Mouse (Mus musculus) forebrain, postnatal 0 days (tissue): ENCODE data around the gene Cdrt4. TPM values are rescaled to one million over a fixed set of nuclear protein-coding genes. Genes with fewer than 3 reads are reported as not detected.

ENCODE experiments used
- ATAC-seq: fragments of 200-750 bp; cut with Nextera tagmentation; 2 replicates; pipeline ENCODE4 v1.8.0; 2017; ENCODE audit warnings: mild to moderate bottlenecking, moderate library complexity
- DNase-seq: peaks from one replicate; pipeline ENCODE4 v3.0.0-alpha.2; 2015
- H3K27ac ChIP-seq: fragments of 300-500 bp; sonication (generic); 2 replicates; pipeline ENCODE4 v1.5.1; 2014; ENCODE audit warnings: low read depth, mild to moderate bottlenecking, antibody characterized with exemption, low read length, moderate library complexity, mixed read lengths
- H3K27me3 ChIP-seq: fragments of 300-500 bp; sonication (generic); 2 replicates; pipeline ENCODE4 v1.6.1; 2014; ENCODE audit warnings: mild to moderate bottlenecking, low read length, mixed read lengths; ENCODE audit not compliant: insufficient read depth
- H3K36me3 ChIP-seq: fragments of 300-500 bp; sonication (generic); 2 replicates; pipeline ENCODE4 v1.6.1; 2014; ENCODE audit warnings: mild to moderate bottlenecking, moderate library complexity; ENCODE audit not compliant: insufficient read depth
- H3K4me1 ChIP-seq: fragments of 300-500 bp; sonication (generic); 2 replicates; pipeline ENCODE4 v1.6.1; 2014; ENCODE audit warnings: antibody characterized with exemption; ENCODE audit not compliant: insufficient read depth
- H3K4me2 ChIP-seq: fragments of 300-500 bp; sonication (generic); 2 replicates; pipeline ENCODE4 v1.6.1; 2014; ENCODE audit warnings: low read depth, mild to moderate bottlenecking, moderate library complexity
- H3K4me3 ChIP-seq: fragments of 300-500 bp; sonication (generic); 2 replicates; pipeline ENCODE4 v1.5.1; 2014; ENCODE audit warnings: low read depth, low read length, mixed read lengths
- H3K9ac ChIP-seq: fragments of 300-500 bp; sonication (generic); 2 replicates; pipeline ENCODE4 v1.6.1; 2014; ENCODE audit warnings: mild to moderate bottlenecking
- H3K9me3 ChIP-seq: fragments of 300-500 bp; sonication (generic); 2 replicates; pipeline ENCODE4 v1.6.1; 2016; ENCODE audit warnings: low read length
- CTCF ChIP-seq: sonication (generic); IDR thresholded peaks from 2 replicates; pipeline ENCODE4 v1.5.1; 2016; ENCODE audit warnings: antibody characterized with exemption, control low read depth, low read depth
- WGBS: fragments of 180-500 bp; shearing (Covaris S2); extraction: QIAGEN DNeasy Blood & Tissue Kit; methylation state at CpG from one replicate; pipeline ENCODE4 v1.1.7; 2014; 5-methylcytosine and 5-hydroxymethylcytosine counted together
- polyA plus RNA-seq: library from polyadenylated mRNA; unstranded; fragments of >200 nt; fragmentation: Nextera tagmentation; extraction: Ambion mirVana; gene quantifications from 2 replicates; pipeline ENCODE4 v1.2.1, GENCODE M21; 2015
- total RNA-seq: library from RNA; depleted of rRNA; stranded (reverse); fragments of >200 nt; gene quantifications from 2 replicates; pipeline ENCODE4 v1.2.3, GENCODE M21; 2014

Gene Cdrt4
- total and polyA plus RNA-seq, 2 experiments from 2014 or later, result not detected

- no peak for ATAC-seq
- no peak for DNase-seq
- 67% methylated on average over 5 of the region's 5 CpGs for WGBS
- Histone ChIP-seq H3K9me3 (no peaks in the 10 kb centered on the region), H3K27ac (peak overlapping the region; percentile 35; the same call in 1 of the 2 replicates), H3K27me3 (no peaks in the 10 kb centered on the region), H3K4me1 (0 out of 2 replicates have a peak, but pooled peaks cover 3% of the 10 kb centered on the region), H3K36me3 (no peaks in the 10 kb centered on the region), H3K9ac (no peak overlapping the region), H3K4me3 (no peak overlapping the region), H3K4me2 (no peak overlapping the region)
- no peak for TF ChIP-seq CTCF
These were observed 46.2 kb downstream of the Cdrt4 start for GRCm38 (mm10) chr11:62997039-62997717.

DNA sequence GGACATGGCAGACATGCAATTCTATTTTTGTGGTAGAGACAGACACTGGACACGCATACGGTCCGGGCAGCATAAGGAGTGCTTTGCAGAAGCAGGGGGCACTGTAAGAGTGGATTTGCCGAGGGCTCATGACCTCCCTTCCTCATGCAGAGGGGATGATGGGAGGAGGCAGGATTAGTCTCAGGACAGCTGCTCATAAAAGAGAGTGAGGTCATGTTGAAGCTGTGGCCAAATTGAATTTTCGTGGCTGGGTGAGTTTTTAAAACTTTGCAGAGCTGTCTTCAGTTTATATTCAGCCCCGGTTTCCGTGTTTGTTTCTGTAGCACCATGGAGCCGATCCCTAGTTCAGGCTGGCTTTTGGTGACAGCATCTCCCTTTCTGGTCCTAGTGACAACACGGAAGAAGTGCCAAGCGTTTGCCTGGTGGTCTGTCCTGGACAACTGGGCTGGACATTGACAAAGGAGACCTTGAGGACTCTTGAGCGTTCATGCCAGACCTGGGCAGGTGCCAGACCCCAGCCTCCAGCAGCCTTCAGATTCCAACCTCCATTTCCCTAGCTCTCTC lies 46.8 kb downstream of the Cdrt4 start:
- TF ChIP-seq CTCF, result no peak
- ATAC-seq (peak; percentile 64), DNase-seq (peak; percentile 51)
- WGBS, result 19% methylated on average over 11 of the region's 11 CpGs
- Histone ChIP-seq H3K27ac (peak overlapping the region; percentile 35; the same call in 1 of the 2 replicates), H3K27me3 (no peaks in the 10 kb centered on the region), H3K4me3 (no peak overlapping the region), H3K4me2 (no peak overlapping the region), H3K9me3 (no peaks in the 10 kb centered on the region), H3K9ac (no peak overlapping the region), H3K4me1 (0 out of 2 replicates have a peak, but pooled peaks cover 3% of the 10 kb centered on the region), H3K36me3 (no peaks in the 10 kb centered on the region)

- 91% methylated on average over 8 of the region's 8 CpGs for WGBS
- Histone ChIP-seq H3K4me3 (no peak overlapping the region), H3K9me3 (no peaks in the 10 kb centered on the region), H3K27me3 (no peaks in the 10 kb centered on the region), H3K4me1 (0 out of 2 replicates have a peak, but pooled peaks cover 3% of the 10 kb centered on the region), H3K27ac (no peak overlapping the region), H3K36me3 (no peaks in the 10 kb centered on the region), H3K9ac (no peak overlapping the region), H3K4me2 (no peak overlapping the region)
- ATAC-seq (no peak), DNase-seq (no peak)
- no peak for TF ChIP-seq CTCF
These were observed 49.1 kb downstream of the Cdrt4 start for GRCm38 (mm10) chr11:63000126-63000525.

DNA sequence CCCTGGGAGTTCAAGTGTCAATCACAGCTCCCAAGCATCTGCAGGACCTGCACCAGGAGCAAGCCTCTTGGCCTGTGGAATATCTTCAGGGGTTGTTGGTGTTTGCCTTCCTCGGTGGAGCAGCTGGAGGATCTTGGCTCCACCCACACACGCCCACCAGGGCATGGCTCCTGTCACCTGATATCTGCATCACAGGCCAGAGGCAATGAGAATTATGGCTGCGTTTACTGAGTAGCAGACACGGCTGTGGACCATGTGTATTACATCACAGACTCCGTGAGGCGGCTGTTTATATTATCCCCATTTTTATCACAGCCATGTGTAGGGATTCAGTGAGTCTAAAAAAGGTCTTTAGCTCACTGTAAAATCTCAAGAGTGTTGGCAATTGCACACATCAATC lies 53.6 kb downstream of the Cdrt4 start:
- H3K9me3 ChIP-seq, result no peaks in the 10 kb centered on the region
- no peak overlapping the region for H3K27ac ChIP-seq
- no peak for TF ChIP-seq CTCF
- no peak for ATAC-seq
- no peaks in the 10 kb centered on the region for H3K36me3 ChIP-seq
- no peak overlapping the region for H3K4me3 ChIP-seq
- DNase-seq, result no peak
- WGBS, result 80% methylated on average over 6 of the region's 6 CpGs
- no peaks in the 10 kb centered on the region for H3K4me1 ChIP-seq
- no peak overlapping the region for H3K4me2 ChIP-seq
- H3K27me3 ChIP-seq, result no peaks in the 10 kb centered on the region
- H3K9ac ChIP-seq, result no peak overlapping the region

DNA sequence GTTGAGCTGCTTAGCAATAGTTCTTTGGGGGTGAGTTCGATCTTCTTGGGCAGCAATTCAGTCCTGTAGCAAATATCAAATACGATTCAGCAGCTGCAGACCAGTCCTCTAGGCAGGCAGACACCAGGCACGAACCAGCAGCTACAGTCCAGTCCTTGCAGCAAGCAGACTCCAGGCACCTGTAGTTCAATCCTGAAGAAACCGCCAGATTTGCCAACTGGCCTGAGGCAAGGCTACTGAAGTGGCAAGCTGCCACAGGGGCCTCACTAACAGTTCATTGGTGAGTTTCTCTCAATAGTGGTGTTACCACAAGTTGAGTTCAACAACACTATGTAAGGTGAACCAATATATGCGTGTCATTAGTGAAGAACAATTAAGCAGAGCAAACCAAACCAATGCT lies 56.4 kb downstream of the Cdrt4 start:
- DNase-seq (no peak), ATAC-seq (no peak)
- Histone ChIP-seq H3K27me3 (no peaks in the 10 kb centered on the region), H3K9ac (no peak overlapping the region), H3K27ac (no peak overlapping the region), H3K9me3 (no peaks in the 10 kb centered on the region), H3K36me3 (no peaks in the 10 kb centered on the region), H3K4me3 (no peak overlapping the region), H3K4me1 (no peaks in the 10 kb centered on the region), H3K4me2 (no peak overlapping the region)
- TF ChIP-seq CTCF, result no peak
- 83% methylated on average over 5 of the region's 5 CpGs for WGBS

DNA sequence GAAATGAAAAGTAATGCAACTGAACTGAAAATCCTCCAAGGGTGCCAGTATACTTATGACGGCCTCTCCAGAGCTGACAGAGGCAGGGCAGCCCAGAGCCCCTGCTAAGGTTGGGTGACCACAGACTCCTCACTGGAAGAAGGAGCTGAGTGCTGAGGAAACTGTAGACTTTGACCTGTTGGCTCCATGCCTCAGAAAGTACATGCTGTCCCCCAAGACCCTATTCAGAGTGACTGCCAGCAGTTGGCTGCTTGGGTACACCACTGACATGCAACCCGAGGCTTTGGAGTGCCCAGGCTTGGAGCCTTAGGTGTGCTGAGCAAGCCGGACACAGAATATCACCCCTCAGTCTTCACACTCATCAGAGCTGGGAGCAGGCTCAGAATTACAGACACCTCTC lies 57.0 kb downstream of the Cdrt4 start:
- ATAC-seq (no peak), DNase-seq (no peak)
- Histone ChIP-seq H3K4me2 (no peak overlapping the region), H3K27me3 (no peaks in the 10 kb centered on the region), H3K9ac (no peak overlapping the region), H3K36me3 (no peaks in the 10 kb centered on the region), H3K4me3 (no peak overlapping the region), H3K9me3 (no peaks in the 10 kb centered on the region), H3K4me1 (no peaks in the 10 kb centered on the region), H3K27ac (no peak overlapping the region)
- no peak for TF ChIP-seq CTCF
- 84% methylated on average over 3 of the region's 3 CpGs for WGBS

DNA sequence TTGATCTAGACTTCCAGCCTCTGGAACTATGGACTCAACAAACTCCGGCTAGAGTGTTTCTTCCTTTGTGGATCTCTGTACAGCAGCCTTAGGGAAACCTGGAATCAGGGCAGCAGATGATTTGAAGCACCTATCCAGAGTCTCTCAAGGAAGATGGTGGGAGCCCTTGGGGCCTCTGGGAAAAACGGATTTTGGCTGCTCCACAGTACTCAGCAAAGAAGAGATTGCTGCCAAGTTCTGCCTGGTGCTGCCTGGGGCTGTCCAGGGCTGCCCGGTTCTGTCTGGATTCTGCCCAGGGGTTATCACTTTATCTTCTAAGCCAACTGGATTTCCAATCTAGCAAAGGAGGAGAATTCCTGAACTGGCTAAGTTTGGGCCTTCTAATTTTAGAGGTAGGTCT lies 58.8 kb downstream of the Cdrt4 start:
- ATAC-seq (no peak), DNase-seq (no peak)
- H3K4me2 ChIP-seq, result no peak overlapping the region
- H3K27me3 ChIP-seq, result no peaks in the 10 kb centered on the region
- no peak overlapping the region for H3K9ac ChIP-seq
- no peaks in the 10 kb centered on the region for H3K36me3 ChIP-seq
- 65% methylated on average over 3 of the region's 3 CpGs for WGBS
- no peaks in the 10 kb centered on the region for H3K4me1 ChIP-seq
- H3K27ac ChIP-seq, result no peak overlapping the region
- no peak for TF ChIP-seq CTCF
- no peak overlapping the region for H3K4me3 ChIP-seq
- H3K9me3 ChIP-seq, result no peaks in the 10 kb centered on the region
